Mouse (Mus musculus) telencephalon, adult 2 months (tissue): ENCODE data around the gene Ifna2.

Experiments
- DNase-seq: peaks from one replicate; pipeline ENCODE4 v3.0.0-alpha.2; 2011; ENCODE audit warnings: low read depth, low spot score

Gene Ifna2

GRCm38 (mm10) chr4:88683812-88684211 lies at the start of gene Ifna2:
Gene Ifna2, minus strand, starts transcription at chr4:88683912.
- no peak for DNase-seq

- DNase-seq = no peak
Measured at GRCm38 (mm10) chr4:88727324-88727723, 43.6 kb upstream of the Ifna2 start.

GRCm38 (mm10) chr4:88726727-88727126 lies 43.0 kb upstream of the Ifna2 start:
- no peak for DNase-seq

GRCm38 (mm10) chr4:88723497-88724090 lies 39.9 kb upstream of the Ifna2 start:
- no peak for DNase-seq

GRCm38 (mm10) chr4:88721791-88722721 lies 38.3 kb upstream of the Ifna2 start, which contains the start of the genes Gm26566 and Klhl9:
Gene Gm26566, plus strand, starts transcription at chr4:88721805.
Gene Klhl9, minus strand, starts transcription at chr4:88722465.
- DNase-seq = peak; percentile 89

- DNase-seq = no peak
Measured at GRCm38 (mm10) chr4:88718715-88719114, 35.0 kb upstream of the Ifna2 start.

GRCm38 (mm10) chr4:88715059-88715458 lies 31.3 kb upstream of the Ifna2 start:
- DNase-seq = no peak

- DNase-seq = no peak
Measured at GRCm38 (mm10) chr4:88714281-88714680, 30.6 kb upstream of the Ifna2 start.

GRCm38 (mm10) chr4:88707128-88707826 lies 23.6 kb upstream of the Ifna2 start:
- no peak for DNase-seq

- DNase-seq = no peak
Measured at GRCm38 (mm10) chr4:88705924-88706323, 22.2 kb upstream of the Ifna2 start.

- no peak for DNase-seq
Measured at GRCm38 (mm10) chr4:88699301-88699700, 15.6 kb upstream of the Ifna2 start.

- no peak for DNase-seq
Measured at GRCm38 (mm10) chr4:88698781-88699180, 15.1 kb upstream of the Ifna2 start.

GRCm38 (mm10) chr4:88697753-88698152 lies 14.0 kb upstream of the Ifna2 start:
- DNase-seq = no peak

- no peak for DNase-seq
Measured at GRCm38 (mm10) chr4:88697108-88697507, 13.4 kb upstream of the Ifna2 start.

- no peak for DNase-seq
Measured at GRCm38 (mm10) chr4:88696237-88696884, 12.6 kb upstream of the Ifna2 start.

GRCm38 (mm10) chr4:88693392-88693791 lies 9.7 kb upstream of the Ifna2 start:
- DNase-seq = no peak

GRCm38 (mm10) chr4:88692537-88692936 lies 8.8 kb upstream of the Ifna2 start:
- DNase-seq = no peak

- no peak for DNase-seq
Measured at GRCm38 (mm10) chr4:88691259-88691658, 7.5 kb upstream of the Ifna2 start, which contains the start of gene Ifnab. Gene Ifnab, minus strand, starts transcription at chr4:88691359.

- no peak for DNase-seq
Measured at GRCm38 (mm10) chr4:88681353-88681752, 2.4 kb downstream of the Ifna2 start.

GRCm38 (mm10) chr4:88680362-88680761 lies 3.4 kb downstream of the Ifna2 start:
- DNase-seq = no peak

- DNase-seq = no peak
Measured at GRCm38 (mm10) chr4:88676824-88677223, 6.9 kb downstream of the Ifna2 start, which contains the start of gene Ifna16. Gene Ifna16, minus strand, starts transcription at chr4:88676924.
